Mouse (Mus musculus): ENCODE data around the gene Col26a1.

DNA sequence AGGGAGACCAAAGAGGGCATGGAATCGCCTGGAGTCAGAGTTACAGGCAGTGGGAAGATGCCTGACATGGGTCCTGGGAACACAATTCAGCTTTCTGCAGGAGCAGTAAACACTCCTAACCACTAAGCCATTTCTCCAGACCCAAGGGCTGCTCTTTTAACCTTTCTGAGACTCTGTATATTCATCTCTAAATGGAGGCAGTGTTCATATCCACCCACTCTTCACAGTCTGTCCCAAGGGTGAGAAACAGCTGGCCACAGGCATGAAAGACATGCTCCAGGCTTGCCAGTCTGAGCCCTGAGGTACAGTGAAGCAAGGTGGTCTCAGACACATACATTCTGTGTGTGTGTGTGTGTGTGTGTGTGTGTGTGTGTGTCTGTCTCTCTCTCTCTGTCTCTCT lies 78.8 kb downstream of the Col26a1 start:
- TF ChIP-seq CTCF (IDR thresholded peaks at IDR 0.05; ENCODE audit: insufficient read depth, low read length): no peak
- no peak for TF ChIP-seq POLR2A (IDR thresholded peaks at IDR 0.05; ENCODE audit: borderline replicate concordance, extremely low read depth, low read depth, low read length)
